Mouse (Mus musculus): Measurements from ENCODE around the gene Zfp3. TPM values are rescaled to one million over a fixed set of nuclear protein-coding genes. Genes with fewer than 3 reads are reported as not detected.

The Zfp3 gene
- total RNA-seq, 2 experiments from 2014 or later, result 12.0 to 13.0 TPM

- DNase-seq (ENCODE audit: low spot score), result no peak
Measured at GRCm38 (mm10) chr11:70805641-70806175, 41.7 kb downstream of the Zfp3 start.

GRCm38 (mm10) chr11:70806697-70807096 is 42.7 kb downstream of the Zfp3 start:
- no peak for DNase-seq (ENCODE audit: low spot score)

- DNase-seq (ENCODE audit: low spot score), result no peak
Measured at GRCm38 (mm10) chr11:70807630-70808029, 43.6 kb downstream of the Zfp3 start.

- DNase-seq (ENCODE audit: low spot score), result no peak
Measured at GRCm38 (mm10) chr11:70808101-70808500, 44.1 kb downstream of the Zfp3 start.

- DNase-seq (ENCODE audit: low spot score), result no peak
Measured at GRCm38 (mm10) chr11:70809011-70809410, 45.0 kb downstream of the Zfp3 start.

GRCm38 (mm10) chr11:70811041-70811440 is 47.0 kb downstream of the Zfp3 start:
- no peak for DNase-seq (ENCODE audit: low spot score)

- DNase-seq (ENCODE audit: low spot score), result no peak
Measured at GRCm38 (mm10) chr11:70811471-70812240, 47.6 kb downstream of the Zfp3 start.

GRCm38 (mm10) chr11:70812365-70812764 is 48.4 kb downstream of the Zfp3 start, which contains the start of gene Scimp:
TSS of gene Scimp (minus strand) at chr11:70812586.
- DNase-seq (ENCODE audit: low spot score), result no peak

- DNase-seq (ENCODE audit: low spot score), result no peak
Measured at GRCm38 (mm10) chr11:70815071-70815470, 51.1 kb downstream of the Zfp3 start.

- DNase-seq (ENCODE audit: low spot score), result peak; percentile 63
Measured at GRCm38 (mm10) chr11:70815498-70816078, 51.6 kb downstream of the Zfp3 start.

- DNase-seq (ENCODE audit: low spot score), result no peak
Measured at GRCm38 (mm10) chr11:70816770-70817169, 52.8 kb downstream of the Zfp3 start.

GRCm38 (mm10) chr11:70820120-70820519 is 56.1 kb downstream of the Zfp3 start:
- DNase-seq (ENCODE audit: low spot score), result no peak

GRCm38 (mm10) chr11:70821728-70822591 is 58.0 kb downstream of the Zfp3 start:
- peak; percentile 85 for DNase-seq (ENCODE audit: low spot score)

Small RNAs within 50 kb of the gene (microRNA-seq; reads per million reads assigned to microRNA genes)
- gene Gm22760, result not detected

Other genes with a start within 250 kb of the Zfp3 start
- gene Vmo1, start 249.6 kb upstream of the Zfp3 start, total RNA-seq (2021), result not detected
- not detected for gene Gltpd2, start 245.0 kb upstream of the Zfp3 start, total RNA-seq (2021)
- 100 to 1,000 TPM; 226 to 241 TPM for gene Psmb6, start 238.8 kb upstream of the Zfp3 start, total RNA-seq (2021)
- gene Gm40193, start 231.3 kb upstream of the Zfp3 start, total RNA-seq (2021), result not detected
- 10 to 100 TPM; 12.2 to 17.7 TPM for gene Pld2, start 224.1 kb upstream of the Zfp3 start, total RNA-seq (2021)
- 10 to 100 TPM; 28.8 to 34.1 TPM for gene Mink1, start 201.3 kb upstream of the Zfp3 start, total RNA-seq (2021)
- not detected for gene 4930544D05Rik, start 148.4 kb upstream of the Zfp3 start, total RNA-seq (2021)
- 10 to 100 TPM; 14.7 to 20.6 TPM for gene Chrne, start 145.0 kb upstream of the Zfp3 start, total RNA-seq (2021)
- under 1 TPM in 1 of 2 experiments, not detected in 1; 0.09 TPM for gene Gp1ba, start 125.1 kb upstream of the Zfp3 start, total RNA-seq (2021)
- 10 to 100 TPM; 35.3 to 37.2 TPM for gene Rnf167, start 117.0 kb upstream of the Zfp3 start, total RNA-seq (2021)
- gene Slc25a11, start 116.7 kb upstream of the Zfp3 start, total RNA-seq (2021), result 100 to 1,000 TPM; 292 to 304 TPM
- gene Pfn1, start 109.6 kb upstream of the Zfp3 start, total RNA-seq (2021), result 100 to 1,000 TPM; 217 to 233 TPM
- 1,000 to 10,000 TPM; 5,616 to 7,081 TPM for gene Eno3, start 107.0 kb upstream of the Zfp3 start, total RNA-seq (2021)
- 100 to 1,000 TPM in 1 of 2 experiments, 10 to 100 TPM in 1; 83.4 to 103 TPM for gene Spag7, start 94.8 kb upstream of the Zfp3 start, total RNA-seq (2021)
- 10 to 100 TPM; 40.6 TPM for gene Camta2, start 76.1 kb upstream of the Zfp3 start, total RNA-seq (2021)
- gene Inca1, start 64.1 kb upstream of the Zfp3 start, total RNA-seq (2021), result 1 to 10 TPM; 4.1 to 6.4 TPM
- gene Kif1c, start 63.7 kb upstream of the Zfp3 start, total RNA-seq (2021), result 100 to 1,000 TPM; 587 to 632 TPM
- not detected for gene Scimp, start 48.4 kb downstream of the Zfp3 start, total RNA-seq (2021)
- 10 to 100 TPM; 36.6 to 39.7 TPM for gene Rabep1, start 80.6 kb downstream of the Zfp3 start, total RNA-seq (2021)
- 10 to 100 TPM; 31.7 to 33.8 TPM for gene Nup88, start 205.8 kb downstream of the Zfp3 start, total RNA-seq (2021)
- gene Rpain, start 206.0 kb downstream of the Zfp3 start, total RNA-seq (2021), result 10 to 100 TPM; 13.6 TPM
- gene C1qbp, start 218.8 kb downstream of the Zfp3 start, total RNA-seq (2021), result 100 to 1,000 TPM; 120 TPM
- 1 to 10 TPM; 6.1 to 7.6 TPM for gene Dhx33, start 240.2 kb downstream of the Zfp3 start, total RNA-seq (2021)

Data from gastrocnemius, adult 18-20 months (tissue).